Mouse (Mus musculus) cerebellum, adult 9-11 months (tissue): ENCODE data around the gene Odf3l2.

Experiments
- DNase-seq: peaks from one replicate; pipeline ENCODE4 v3.0.0; 2022

Gene Odf3l2

GRCm38 (mm10) chr10:79645711-79646110, at the start of gene Odf3l2:
Odf3l2 (minus strand) TSS chr10:79645738.
- DNase-seq, result no peak

GRCm38 (mm10) chr10:79694379-79694655, 48.8 kb upstream of the Odf3l2 start:
- DNase-seq, result peak; percentile 66

GRCm38 (mm10) chr10:79693580-79694378, 48.2 kb upstream of the Odf3l2 start:
- DNase-seq, result peak; percentile 56

- DNase-seq, result no peak
Observed at GRCm38 (mm10) chr10:79691986-79692548, 46.5 kb upstream of the Odf3l2 start.

- DNase-seq, result no peak
Observed at GRCm38 (mm10) chr10:79689178-79689577, 43.6 kb upstream of the Odf3l2 start.

GRCm38 (mm10) chr10:79688720-79689119, 43.2 kb upstream of the Odf3l2 start, which contains the start of gene Gzmm:
Gzmm (plus strand) TSS chr10:79689020.
- DNase-seq, result no peak

- no peak for DNase-seq
Observed at GRCm38 (mm10) chr10:79687513-79687912, 42.0 kb upstream of the Odf3l2 start.

- DNase-seq, result no peak
Observed at GRCm38 (mm10) chr10:79686691-79687090, 41.2 kb upstream of the Odf3l2 start.

- DNase-seq, result no peak
Observed at GRCm38 (mm10) chr10:79686219-79686618, 40.7 kb upstream of the Odf3l2 start.

GRCm38 (mm10) chr10:79684770-79685600, 39.4 kb upstream of the Odf3l2 start:
- DNase-seq, result no peak

GRCm38 (mm10) chr10:79683726-79684640, 38.4 kb upstream of the Odf3l2 start:
- no peak for DNase-seq

GRCm38 (mm10) chr10:79682916-79683582, 37.5 kb upstream of the Odf3l2 start:
- DNase-seq, result peak; percentile 82

GRCm38 (mm10) chr10:79682551-79682915, 37.0 kb upstream of the Odf3l2 start:
- peak; percentile 81 for DNase-seq

- DNase-seq, result peak; percentile 100
Observed at GRCm38 (mm10) chr10:79681591-79682245, 36.2 kb upstream of the Odf3l2 start, which contains the start of gene Cdc34. Cdc34 (plus strand) TSS chr10:79682195.

GRCm38 (mm10) chr10:79680606-79681495, 35.3 kb upstream of the Odf3l2 start:
- DNase-seq, result peak; percentile 79

- peak; percentile 49 for DNase-seq
Observed at GRCm38 (mm10) chr10:79675346-79676035, 30.0 kb upstream of the Odf3l2 start.

- DNase-seq, result peak; percentile 44
Observed at GRCm38 (mm10) chr10:79673054-79673453, 27.5 kb upstream of the Odf3l2 start.

- DNase-seq, result peak; percentile 44
Observed at GRCm38 (mm10) chr10:79672088-79672455, 26.5 kb upstream of the Odf3l2 start.

GRCm38 (mm10) chr10:79671396-79672087, 26.0 kb upstream of the Odf3l2 start:
- peak; percentile 45 for DNase-seq
